Mouse (Mus musculus) left cerebral cortex, postnatal 10 days (tissue): Measurements from ENCODE around the gene Tbc1d19. TPM values are rescaled to one million over a fixed set of nuclear protein-coding genes. Genes with fewer than 3 reads are reported as not detected.
A peak's percentile ranks its signal among the peaks of the same experiment; 100 is the strongest.

Experiments
- DNase-seq, 2 experiments: peaks; one replicate each; pipeline ENCODE4 v3.0.0; 2021 to 2022; ENCODE audit warnings: low spot score in 2 of 2, mixed read lengths in 1 of 2; ENCODE audit errors: extremely low spot score in 1 of 2
- intact Hi-C: fragments of 180-260 bp; cut with DNase I; formaldehyde crosslinking; loops from one replicate; pipeline ENCODE4 v1.15.1; 2025
- total RNA-seq, 2 experiments: library from RNA; stranded (reverse); gene quantifications; 2 replicates each; pipeline ENCODE4 v1.2.3; 2021

The Tbc1d19 gene
- total RNA-seq = 10 to 100 TPM; 40.3 to 44.4 TPM

DNA sequence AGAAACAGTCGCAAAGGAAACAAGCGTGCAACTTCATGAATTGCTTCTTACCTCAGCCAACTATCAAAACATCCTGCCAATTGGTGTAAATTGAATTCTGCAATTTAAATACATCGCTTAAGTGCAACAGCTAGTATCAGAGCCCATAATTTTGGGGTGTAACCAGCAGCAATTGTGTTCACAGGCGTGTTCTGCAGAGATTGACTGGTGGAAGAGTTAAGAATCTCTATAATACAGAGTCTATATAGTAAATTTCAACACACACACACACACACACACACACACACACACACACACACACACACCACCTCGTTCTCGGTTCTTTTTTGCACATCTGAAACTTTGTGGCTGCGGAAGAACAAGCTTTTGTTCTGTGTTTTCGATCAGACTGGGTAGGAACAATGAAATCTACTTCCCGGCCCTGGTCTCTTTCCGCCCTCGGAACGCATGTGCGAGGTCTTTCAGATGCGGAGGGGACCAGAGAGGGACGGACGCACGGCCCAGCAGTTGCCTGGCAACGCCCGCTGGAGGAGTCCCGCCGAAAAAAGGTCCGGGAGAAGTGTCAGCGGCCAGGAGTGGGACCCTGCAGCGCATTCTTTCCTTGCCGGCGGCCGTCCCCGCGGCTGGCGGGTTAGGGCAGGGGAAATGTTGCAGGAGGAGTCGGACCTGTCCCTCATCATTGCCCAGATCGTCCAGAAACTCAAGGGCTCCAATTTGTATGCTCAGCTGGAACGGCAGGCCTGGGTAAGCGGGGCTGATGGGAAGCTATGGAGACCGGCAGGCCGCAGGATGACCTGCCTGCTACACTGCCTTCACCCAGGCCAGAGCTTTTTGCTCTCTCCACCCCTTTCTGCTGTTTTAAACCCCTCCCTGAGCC, at the start of gene Tbc1d19:
Gene Tbc1d19, plus strand, starts transcription at position 492 of the 877 bp plus-strand sequence.
- intact Hi-C loops = no loop called here
- DNase-seq = peak; percentile 83 to 92

DNA sequence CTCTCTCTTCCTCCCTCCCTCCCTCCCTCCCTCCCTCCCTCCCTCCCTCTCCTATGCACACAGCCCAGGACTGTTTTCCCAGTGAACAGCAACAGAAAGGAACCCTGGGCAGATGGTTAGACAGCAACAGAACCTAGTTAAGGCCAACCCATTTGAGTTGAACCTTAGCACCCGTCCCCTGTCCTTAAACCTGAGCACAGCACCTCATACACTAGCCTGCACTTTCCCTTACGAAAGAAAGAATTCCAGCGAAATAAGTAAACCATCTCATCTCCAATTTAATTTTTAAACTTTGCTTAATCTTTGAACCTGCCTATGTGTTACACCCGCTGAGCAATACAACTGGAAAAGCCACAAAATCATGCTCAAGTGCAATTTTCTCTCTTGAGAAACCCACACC, 49.5 kb upstream of the Tbc1d19 start:
- intact Hi-C loops = no loop called here
- DNase-seq = no peak

GRCm38 (mm10) chr5:53760914-53761313, 48.5 kb upstream of the Tbc1d19 start:
- DNase-seq = no peak
- intact Hi-C loops = no loop called here

- intact Hi-C loops = no loop called here
- DNase-seq = no peak
Observed at GRCm38 (mm10) chr5:53761346-53761745, 48.1 kb upstream of the Tbc1d19 start.

GRCm38 (mm10) chr5:53784818-53785520, 24.4 kb upstream of the Tbc1d19 start:
- DNase-seq = no peak
- intact Hi-C loops = no loop called here

- intact Hi-C loops = no loop called here
- DNase-seq = no peak
Observed at GRCm38 (mm10) chr5:53801379-53801778, 8.0 kb upstream of the Tbc1d19 start.

GRCm38 (mm10) chr5:53819711-53820110, 10.3 kb downstream of the Tbc1d19 start:
- DNase-seq = no peak
- intact Hi-C loops = no loop called here

GRCm38 (mm10) chr5:53825886-53826285, 16.5 kb downstream of the Tbc1d19 start:
- no peak for DNase-seq
- intact Hi-C loops = no loop called here

GRCm38 (mm10) chr5:53834489-53834888, 25.1 kb downstream of the Tbc1d19 start:
- intact Hi-C loops = no loop called here
- no peak for DNase-seq

DNA sequence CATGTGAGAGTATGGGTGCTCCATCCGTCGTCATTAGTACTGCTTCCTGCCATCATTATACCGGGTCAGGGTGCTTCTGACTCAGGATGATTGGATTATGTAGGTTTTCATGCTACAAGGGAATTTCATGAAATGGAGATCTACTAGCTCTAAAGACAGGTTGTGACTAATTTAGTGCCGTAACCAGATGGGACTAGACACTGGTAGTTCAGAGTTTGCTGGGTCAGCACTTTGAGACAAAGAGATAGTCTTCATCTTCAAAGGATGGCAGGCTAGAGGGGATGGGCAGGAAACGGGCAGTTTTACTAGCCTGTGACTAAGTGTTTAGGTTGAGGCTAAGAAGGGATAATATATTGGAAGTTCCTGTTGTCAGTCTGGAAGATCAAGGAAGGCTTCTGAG, 31.9 kb downstream of the Tbc1d19 start:
- intact Hi-C loops = no loop called here
- no peak for DNase-seq

- intact Hi-C loops = no loop called here
- no peak for DNase-seq
Observed at GRCm38 (mm10) chr5:53848294-53848942, 39.0 kb downstream of the Tbc1d19 start.

DNA sequence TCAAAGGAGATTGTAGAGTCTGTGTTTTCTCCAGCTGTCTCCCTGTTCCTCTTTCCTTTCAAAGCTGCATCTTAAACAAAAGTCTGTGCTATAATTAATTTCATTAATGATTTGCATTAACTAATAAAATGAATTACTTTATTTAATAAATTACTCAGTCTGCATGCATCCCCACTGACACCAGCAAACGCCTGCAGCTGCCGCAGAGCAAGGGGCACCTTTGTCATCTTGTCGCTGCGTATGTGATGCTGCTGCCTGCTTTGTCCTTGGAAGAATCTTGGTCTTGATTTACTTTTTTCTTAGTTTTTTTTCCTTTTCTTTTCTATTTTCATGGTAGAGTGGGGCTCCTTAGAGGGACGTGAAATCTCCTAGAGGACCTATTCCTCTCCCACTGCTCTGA, 43.2 kb downstream of the Tbc1d19 start:
- intact Hi-C loops = no loop called here
- no peak for DNase-seq

GRCm38 (mm10) chr5:53854561-53854960, 45.2 kb downstream of the Tbc1d19 start:
- DNase-seq = no peak
- intact Hi-C loops = no loop called here

- intact Hi-C loops = no loop called here
Observed at GRCm38 (mm10) chr5:53856011-53856410, 46.6 kb downstream of the Tbc1d19 start.

DNA sequence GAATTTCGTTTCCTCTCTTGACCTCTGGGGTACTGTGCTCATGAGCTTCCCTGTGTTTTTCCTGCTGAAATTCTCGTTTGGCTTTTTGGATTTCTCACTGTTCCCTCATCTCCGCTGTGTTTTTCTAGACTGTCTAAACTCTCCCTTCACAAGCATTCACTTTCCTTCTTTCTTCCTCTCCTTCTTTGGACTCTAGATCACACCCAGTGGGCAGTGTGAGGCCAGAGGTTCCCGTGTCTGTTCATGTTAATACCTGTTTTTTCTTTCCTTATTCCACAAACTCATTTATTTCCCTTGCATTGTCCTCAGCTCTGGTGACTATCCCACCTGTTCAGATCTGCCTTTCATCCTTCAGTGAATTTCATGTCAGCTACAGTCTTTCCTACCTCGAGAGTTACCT, 55.7 kb downstream of the Tbc1d19 start:
- DNase-seq = no peak
- intact Hi-C loops = no loop called here

More at GRCm38 (mm10) chr5:53856011-53856410, 46.6 kb downstream of the Tbc1d19 start:
- no peak for DNase-seq

GRCm38 (mm10) chr5:53865991-53866390, 56.6 kb downstream of the Tbc1d19 start:
- intact Hi-C loops = no loop called here
- no peak for DNase-seq

- intact Hi-C loops = loop anchor here (5.0 kb wide), 1 partner anchor 241 kb away; no protein-coding TSS in a partner anchor
- DNase-seq = peak; percentile 27 to 62
Observed at GRCm38 (mm10) chr5:53871665-53872312, 62.4 kb downstream of the Tbc1d19 start.

- intact Hi-C loops = loop anchor here (5.0 kb wide), 1 partner anchor 237 kb away; no protein-coding TSS in a partner anchor
- DNase-seq = no peak
Observed at GRCm38 (mm10) chr5:53874966-53875365, 65.6 kb downstream of the Tbc1d19 start.

DNA sequence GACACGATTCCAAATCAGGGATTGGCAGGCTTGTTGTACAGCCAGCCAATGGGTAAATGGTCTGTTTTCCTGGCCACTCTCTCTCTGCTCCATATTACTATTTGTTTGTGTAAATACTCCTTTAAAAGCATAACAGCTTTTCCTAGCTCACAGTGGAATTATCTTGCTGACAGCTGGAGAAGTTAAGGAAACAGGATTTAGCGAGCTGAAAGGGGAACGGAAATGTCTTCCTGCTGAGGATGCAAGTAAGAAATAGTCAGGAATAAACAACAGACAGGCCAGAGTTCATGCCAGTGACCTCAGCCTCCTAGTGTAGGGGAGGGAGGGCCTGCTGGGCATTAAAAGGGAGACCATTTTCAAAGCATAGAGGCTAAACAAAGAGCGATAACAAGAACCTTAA, 71.3 kb downstream of the Tbc1d19 start:
- DNase-seq = no peak
- intact Hi-C loops = loop anchor here (10.0 kb wide), 1 partner anchor 114 kb away; the partner anchor contains the start of gene Stim2
